Mouse (Mus musculus) skeletal muscle tissue, adult 2 months (tissue): ENCODE data around the gene Atp2a1.
"Not testable (repeated sequence)": the region's sequence is repeated elsewhere in the genome, so short reads cannot be mapped to it uniquely, and the experiment has no call there.

Experiments used
- DNase-seq: peaks from one replicate; pipeline ENCODE4 v3.0.0-alpha.2; 2012; ENCODE audit warnings: low read depth, low spot score

Gene Atp2a1

GRCm38 (mm10) chr7:126411061-126411460 lies 51.8 kb downstream of the Atp2a1 start:
- DNase-seq = no peak

GRCm38 (mm10) chr7:126408686-126409085 lies 54.2 kb downstream of the Atp2a1 start:
- DNase-seq = no peak

DNA sequence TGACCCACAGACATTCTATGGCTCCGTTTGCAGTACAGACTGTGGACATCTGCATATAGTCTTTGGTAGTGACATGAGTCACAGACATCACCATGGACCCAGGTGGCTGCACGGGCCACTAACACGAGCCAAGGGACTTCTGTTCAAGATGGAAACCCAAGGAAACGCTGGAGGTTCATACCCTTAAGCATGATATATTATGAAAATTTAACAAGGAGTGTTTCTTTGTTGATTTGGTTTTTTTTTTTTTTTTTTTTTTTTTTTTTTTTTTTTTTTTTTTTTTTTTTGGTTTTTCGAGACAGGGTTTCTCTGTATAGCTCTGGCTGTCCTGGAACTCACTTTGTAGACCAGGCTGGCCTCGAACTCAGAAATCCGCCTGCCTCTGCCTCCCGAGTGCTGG lies 60.4 kb downstream of the Atp2a1 start:
- not testable (repeated sequence) for DNase-seq

- DNase-seq = peak; percentile 42
Measured at GRCm38 (mm10) chr7:126399548-126399947, 63.4 kb downstream of the Atp2a1 start.

DNA sequence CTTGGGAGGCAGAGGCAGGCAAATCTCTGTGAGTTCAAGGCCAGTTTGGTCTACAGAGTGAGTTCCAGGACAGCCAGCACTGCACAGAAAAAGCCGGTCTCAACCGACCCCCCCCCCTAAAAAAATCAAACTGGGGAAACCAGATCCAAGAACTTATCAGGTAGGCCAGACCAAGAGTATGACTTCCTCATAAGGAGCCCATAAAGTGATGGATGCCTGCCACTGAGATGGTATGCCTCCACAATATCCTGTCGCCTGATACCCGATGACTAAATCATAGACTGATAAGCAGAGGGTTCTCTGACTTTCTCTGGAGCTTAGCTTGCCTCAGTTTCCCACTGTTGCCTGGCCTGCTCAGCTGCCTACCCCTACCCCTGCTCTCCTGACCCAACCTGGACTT lies 65.1 kb downstream of the Atp2a1 start:
- DNase-seq = no peak

DNA sequence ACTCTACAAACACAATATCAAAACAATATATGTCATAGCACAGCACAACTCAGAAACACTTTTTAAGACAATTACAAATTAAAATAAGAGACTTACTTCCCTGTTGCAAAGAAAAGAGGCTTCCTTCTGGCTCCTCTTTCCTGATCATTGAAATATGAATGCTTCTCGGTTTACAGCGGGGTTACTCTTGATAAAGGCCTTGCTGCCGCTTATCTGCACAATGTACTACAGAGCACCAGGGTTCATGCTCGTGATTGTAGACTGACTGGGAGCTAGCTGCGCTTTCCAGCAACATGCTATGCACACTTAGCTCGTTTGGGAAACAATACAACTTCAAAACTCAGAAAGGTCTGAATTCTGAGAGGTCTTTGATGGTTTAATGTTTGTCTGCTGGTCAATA lies 65.7 kb downstream of the Atp2a1 start:
- no peak for DNase-seq

GRCm38 (mm10) chr7:126396298-126397119 lies 66.4 kb downstream of the Atp2a1 start, which contains the start of gene Nfatc2ip:
Nfatc2ip (minus strand) TSS chr7:126396737.
- DNase-seq = peak; percentile 98
